Mouse (Mus musculus) liver, adult 2 months (tissue): ENCODE data around the gene Tef. TPM values are rescaled to one million over a fixed set of nuclear protein-coding genes. Genes with fewer than 3 reads are reported as not detected.

Source experiments
- DNase-seq: peaks from one replicate; pipeline ENCODE4 v3.0.0-alpha.2; 2011; ENCODE audit warnings: low read depth, low spot score; ENCODE audit errors: extremely low read depth
- H3K27ac ChIP-seq: fragments of 200-500 bp; replicated peaks from 2 replicates; pipeline ENCODE4 v1.5.1; 2012; ENCODE audit warnings: low read depth, mild to moderate bottlenecking, control low read depth, inconsistent platforms, low read length; ENCODE audit not compliant: insufficient read depth
- H3K27me3 ChIP-seq: fragments of 200-500 bp; 2 replicates; pipeline ENCODE4 v1.6.1; 2012; ENCODE audit warnings: mild to moderate bottlenecking, moderate library complexity, low read length, inconsistent platforms; ENCODE audit not compliant: control insufficient read depth, insufficient read depth
- H3K36me3 ChIP-seq: fragments of 200-500 bp; 2 replicates; pipeline ENCODE4 v1.6.1; 2012; ENCODE audit warnings: low read length, inconsistent platforms; ENCODE audit not compliant: control insufficient read depth, insufficient read depth
- H3K4me1 ChIP-seq: fragments of 200-500 bp; 2 replicates; pipeline ENCODE4 v1.6.1; 2011; ENCODE audit warnings: low read length; ENCODE audit not compliant: control insufficient read depth, insufficient read depth
- H3K4me3 ChIP-seq: fragments of 200-500 bp; 2 replicates; pipeline ENCODE4 v1.5.1; 2011; ENCODE audit warnings: low read depth, mild to moderate bottlenecking, control low read depth, low read length, moderate library complexity; ENCODE audit not compliant: insufficient read depth
- H3K79me2 ChIP-seq: fragments of 200-500 bp; 2 replicates; pipeline ENCODE4 v1.6.1; 2012; ENCODE audit warnings: inconsistent platforms, mild to moderate bottlenecking, low read length, moderate library complexity; ENCODE audit not compliant: control insufficient read depth, insufficient read depth
- H3K9ac ChIP-seq: fragments of 200-500 bp; 2 replicates; pipeline ENCODE4 v1.6.1; 2012; ENCODE audit warnings: low read depth, mild to moderate bottlenecking, control low read depth, inconsistent platforms, low read length
- CTCF ChIP-seq: fragments of 200-500 bp; IDR thresholded peaks from 2 replicates; pipeline ENCODE4 v1.5.1; 2011; ENCODE audit warnings: low read depth, low read length, control low read depth
- POLR2A ChIP-seq: fragments of 200-500 bp; IDR thresholded peaks from 2 replicates; pipeline ENCODE4 v1.6.1; 2011; ENCODE audit warnings: low read length, control low read depth; ENCODE audit not compliant: insufficient read depth; ENCODE audit errors: extremely low read depth
- WGBS: fragments of 180-500 bp; shearing (Covaris S2); methylation state at CpG from one replicate; pipeline ENCODE4 v1.1.7; 2018; 5-methylcytosine and 5-hydroxymethylcytosine counted together
- polyA plus RNA-seq: library from polyadenylated mRNA; depleted of rRNA; stranded (reverse); fragments of >200 nt; gene quantifications from 2 replicates; pipeline ENCODE4 v1.2.3, GENCODE M21; 2012
- total RNA-seq: library from RNA; depleted of rRNA; stranded (reverse); fragments of >200 nt; gene quantifications from 2 replicates; pipeline ENCODE4 v1.2.3, GENCODE M21; 2014

Gene Tef
- total and polyA plus RNA-seq, 2 experiments = 34.6 to 156 TPM

- Histone ChIP-seq H3K9ac (no peak overlapping the region), H3K4me1 (peaks cover 52% of the 10 kb centered on the region), H3K27ac (no peak overlapping the region; the same call in 1 of the 2 replicates), H3K27me3 (no peaks in the 10 kb centered on the region), H3K4me3 (no peak overlapping the region), H3K36me3 (peaks cover 35% of the 10 kb centered on the region), H3K79me2 (peaks cover 28% of the 10 kb centered on the region)
- TF ChIP-seq CTCF (peak; percentile 78), POLR2A (no peak)
- DNase-seq = peak; percentile 76
- 7% methylated on average over 7 of the region's 7 CpGs for WGBS
These were observed 46.1 kb downstream of the Tef start for GRCm38 (mm10) chr15:81848301-81848700.

GRCm38 (mm10) chr15:81849104-81849503, 46.9 kb downstream of the Tef start:
- no peak for TF ChIP-seq CTCF
- TF ChIP-seq POLR2A = no peak
- no peak for DNase-seq
- H3K4me1 ChIP-seq = peaks cover 56% of the 10 kb centered on the region
- H3K79me2 ChIP-seq = peaks cover 28% of the 10 kb centered on the region
- 0 out of 2 replicates have a peak overlapping the region, but pooled peaks have one; percentile 1 for H3K27ac ChIP-seq
- H3K4me3 ChIP-seq = no peak overlapping the region
- WGBS = 48% methylated on average over 9 of the region's 9 CpGs
- peak overlapping the region; percentile 38 for H3K9ac ChIP-seq
- H3K36me3 ChIP-seq = peaks cover 35% of the 10 kb centered on the region
- no peaks in the 10 kb centered on the region for H3K27me3 ChIP-seq

- no peak for TF ChIP-seq CTCF
- TF ChIP-seq POLR2A = no peak
- H3K36me3 ChIP-seq = peaks cover 35% of the 10 kb centered on the region
- peaks cover 31% of the 10 kb centered on the region for H3K79me2 ChIP-seq
These were observed 48.5 kb downstream of the Tef start for GRCm38 (mm10) chr15:81850718-81851117.

GRCm38 (mm10) chr15:81851375-81851774, 49.2 kb downstream of the Tef start:
- Histone ChIP-seq H3K27me3 (no peaks in the 10 kb centered on the region), H3K4me1 (peaks cover 45% of the 10 kb centered on the region), H3K79me2 (peaks cover 32% of the 10 kb centered on the region), H3K4me3 (no peak overlapping the region), H3K27ac (peak overlapping the region; percentile 17; the same call in 1 of the 2 replicates), H3K9ac (peak overlapping the region; percentile 36), H3K36me3 (peaks cover 35% of the 10 kb centered on the region)
- no peak for DNase-seq
- WGBS = 91% methylated on average over 15 of the region's 15 CpGs
- TF ChIP-seq CTCF = no peak
- no peak for TF ChIP-seq POLR2A

More at GRCm38 (mm10) chr15:81850718-81851117, 48.5 kb downstream of the Tef start:
- Histone ChIP-seq H3K27ac (no peak overlapping the region; the same call in 1 of the 2 replicates), H3K4me1 (peaks cover 49% of the 10 kb centered on the region), H3K4me3 (no peak overlapping the region), H3K9ac (peak overlapping the region; percentile 36), H3K27me3 (no peaks in the 10 kb centered on the region)
- no peak for DNase-seq
- 80% methylated on average over 14 of the region's 14 CpGs for WGBS

GRCm38 (mm10) chr15:81852411-81853000, 50.3 kb downstream of the Tef start:
- peak overlapping the region; percentile 44 for H3K9ac ChIP-seq
- H3K4me3 ChIP-seq = no peak overlapping the region
- peaks cover 33% of the 10 kb centered on the region for H3K36me3 ChIP-seq
- whole genome bisulfite sequencing = 60% methylated on average over 9 of the region's 9 CpGs
- H3K79me2 ChIP-seq = peaks cover 42% of the 10 kb centered on the region
- no peaks in the 10 kb centered on the region for H3K27me3 ChIP-seq
- no peak for DNase-seq
- peaks cover 35% of the 10 kb centered on the region for H3K4me1 ChIP-seq
- H3K27ac ChIP-seq = peak overlapping the region; percentile 64
- no peak for TF ChIP-seq POLR2A
- no peak for TF ChIP-seq CTCF

GRCm38 (mm10) chr15:81853081-81853480, 50.9 kb downstream of the Tef start:
- no peaks in the 10 kb centered on the region for H3K27me3 ChIP-seq
- peak; percentile 94 for DNase-seq
- H3K9ac ChIP-seq = peak overlapping the region; percentile 44
- H3K4me1 ChIP-seq = peaks cover 30% of the 10 kb centered on the region
- peaks cover 30% of the 10 kb centered on the region for H3K36me3 ChIP-seq
- peak overlapping the region; percentile 87 for H3K27ac ChIP-seq
- WGBS = 24% methylated on average over 7 of the region's 7 CpGs
- no peak overlapping the region for H3K4me3 ChIP-seq
- peaks cover 48% of the 10 kb centered on the region for H3K79me2 ChIP-seq
- TF ChIP-seq CTCF (no peak), POLR2A (no peak)
